Mouse (Mus musculus): Measurements from ENCODE around the gene Arfgap1. TPM values are rescaled to one million over a fixed set of nuclear protein-coding genes. Genes with fewer than 3 reads are reported as not detected.
A peak's percentile ranks its signal among the peaks of the same experiment; 100 is the strongest.

Arfgap1 gene
- polyA plus RNA-seq (2016; fragmentation: Nextera tagmentation; extraction: Ambion mirVana): 87.0 and 88.0 TPM in 2 replicates

GRCm38 (mm10) chr2:180967010-180967763, at the start of gene Arfgap1:
TSS of gene Arfgap1 (plus strand) at chr2:180967225.
- under 1% methylated on average over 57 of the region's 57 CpGs for WGBS
- peak; percentile 92 for ATAC-seq (ENCODE audit: insufficient number of reproducible peaks, low FRiP score)
- peak within 1 kb of the TSS; percentile 92 for H3K4me3 ChIP-seq
- peaks cover 40% of the 10 kb centered on the region for H3K4me1 ChIP-seq (replicated peaks)
- H3K4me2 ChIP-seq: peak within 1 kb of the TSS; percentile 78
- H3K36me3 ChIP-seq: peaks cover 32% of the 10 kb centered on the region
- H3K9ac ChIP-seq: peak within 1 kb of the TSS; percentile 98
- peak within 1 kb of the TSS; percentile 87 for H3K27ac ChIP-seq (ENCODE audit: poor library complexity, severe bottlenecking)
- no peaks in the 10 kb centered on the region for H3K27me3 ChIP-seq (replicated peaks)
- no peaks in the 10 kb centered on the region for H3K9me3 ChIP-seq (replicated peaks)

GRCm38 (mm10) chr2:180919913-180920809, 46.9 kb upstream of the Arfgap1 start:
- Histone ChIP-seq H3K36me3 (peaks cover 30% of the 10 kb centered on the region), H3K9ac (peak overlapping the region; percentile 98), H3K27ac (ENCODE audit: poor library complexity, severe bottlenecking) (peak overlapping the region; percentile 82), H3K4me3 (peak overlapping the region; percentile 96), H3K4me1 (replicated peaks) (peaks cover 21% of the 10 kb centered on the region), H3K27me3 (replicated peaks) (no peaks in the 10 kb centered on the region; the same call in 1 of the 2 replicates), H3K9me3 (replicated peaks) (no peaks in the 10 kb centered on the region), H3K4me2 (peak overlapping the region; percentile 85)
- peak; percentile 48 for ATAC-seq (ENCODE audit: insufficient number of reproducible peaks, low FRiP score)
- WGBS: under 1% methylated on average over 61 of the region's 61 CpGs

DNA sequence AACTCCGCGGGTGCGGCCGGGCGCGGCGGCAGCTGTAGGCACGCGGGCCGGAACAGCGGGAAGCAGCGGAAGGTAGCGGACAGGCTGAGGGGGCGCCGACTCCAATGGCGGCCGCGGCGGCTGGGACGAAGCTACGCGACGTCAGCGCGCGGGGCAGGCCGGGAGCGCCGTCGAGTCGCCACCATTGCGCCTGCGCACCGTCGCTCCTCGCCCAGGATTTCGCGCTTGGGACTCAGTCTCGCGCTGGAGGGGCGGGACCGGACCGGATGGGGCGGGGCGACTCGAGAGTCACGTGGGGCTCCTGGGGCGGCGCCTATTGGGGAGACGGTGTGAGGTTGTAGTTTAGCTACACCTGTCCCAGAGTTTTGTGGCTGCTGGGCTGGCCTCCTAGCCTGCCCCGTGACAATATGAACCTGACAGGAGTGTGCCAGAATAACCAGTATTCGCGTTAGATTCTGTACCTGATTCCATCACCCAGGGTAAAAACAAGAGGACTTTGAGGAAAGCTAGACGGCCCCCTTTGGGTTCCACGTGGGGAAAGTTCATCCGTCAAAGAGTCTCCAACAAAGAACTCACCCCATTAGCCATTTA, 46.1 kb upstream of the Arfgap1 start, which contains the start of gene Ythdf1:
Gene Ythdf1, minus strand, starts transcription at position 140 of the 591 bp plus-strand sequence.
- Histone ChIP-seq H3K27ac (ENCODE audit: poor library complexity, severe bottlenecking) (peak within 1 kb of the TSS; percentile 82), H3K27me3 (replicated peaks) (no peaks in the 10 kb centered on the region; the same call in 1 of the 2 replicates), H3K9me3 (replicated peaks) (no peaks in the 10 kb centered on the region), H3K9ac (peak within 1 kb of the TSS; percentile 98), H3K36me3 (peaks cover 23% of the 10 kb centered on the region), H3K4me1 (replicated peaks) (peaks cover 15% of the 10 kb centered on the region), H3K4me2 (peak within 1 kb of the TSS; percentile 85), H3K4me3 (peak within 1 kb of the TSS; percentile 96)
- under 1% methylated on average over 56 of the region's 56 CpGs for WGBS
- ATAC-seq (ENCODE audit: insufficient number of reproducible peaks, low FRiP score): peak; percentile 98

DNA sequence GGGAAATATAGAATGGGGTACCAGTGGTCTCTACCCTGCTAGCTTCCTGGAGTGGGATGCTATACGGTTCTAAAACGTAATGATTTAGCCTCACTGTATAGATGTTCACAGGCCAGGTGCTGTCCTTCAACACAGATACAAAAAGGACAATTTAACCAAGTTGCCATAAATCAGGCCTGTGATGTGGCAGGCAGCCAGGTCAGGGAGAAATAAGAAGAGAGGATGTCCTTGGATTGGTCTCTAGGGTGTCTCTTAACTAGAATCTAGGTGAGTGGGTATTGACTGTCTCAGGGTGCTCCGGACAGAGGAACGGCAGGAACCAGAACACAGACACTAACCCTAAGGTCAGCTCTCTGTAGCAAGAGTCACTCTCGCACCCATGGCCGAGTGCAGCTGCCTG, 44.3 kb upstream of the Arfgap1 start:
- no peak overlapping the region for H3K27ac ChIP-seq (ENCODE audit: poor library complexity, severe bottlenecking)
- H3K9me3 ChIP-seq (replicated peaks): no peaks in the 10 kb centered on the region
- H3K4me3 ChIP-seq: no peak overlapping the region
- ATAC-seq (ENCODE audit: insufficient number of reproducible peaks, low FRiP score): no peak
- H3K4me2 ChIP-seq: no peak overlapping the region
- 82% methylated on average over 6 of the region's 6 CpGs for WGBS
- H3K9ac ChIP-seq: no peak overlapping the region
- H3K36me3 ChIP-seq: peaks cover 9% of the 10 kb centered on the region
- H3K27me3 ChIP-seq (replicated peaks): no peaks in the 10 kb centered on the region; the same call in 1 of the 2 replicates
- peaks cover 10% of the 10 kb centered on the region for H3K4me1 ChIP-seq (replicated peaks)

GRCm38 (mm10) chr2:180925176-180925575, 41.8 kb upstream of the Arfgap1 start:
- H3K4me2 ChIP-seq: no peak overlapping the region
- H3K4me3 ChIP-seq: no peak overlapping the region
- 7% methylated on average over 4 of the region's 4 CpGs for WGBS
- H3K4me1 ChIP-seq (replicated peaks): peaks cover 7% of the 10 kb centered on the region; the same call in 1 of the 2 replicates
- H3K27me3 ChIP-seq (replicated peaks): no peaks in the 10 kb centered on the region; the same call in 1 of the 2 replicates
- ATAC-seq (ENCODE audit: insufficient number of reproducible peaks, low FRiP score): no peak
- H3K36me3 ChIP-seq: no peaks in the 10 kb centered on the region
- no peak overlapping the region for H3K27ac ChIP-seq (ENCODE audit: poor library complexity, severe bottlenecking)
- no peak overlapping the region for H3K9ac ChIP-seq
- no peaks in the 10 kb centered on the region for H3K9me3 ChIP-seq (replicated peaks)

DNA sequence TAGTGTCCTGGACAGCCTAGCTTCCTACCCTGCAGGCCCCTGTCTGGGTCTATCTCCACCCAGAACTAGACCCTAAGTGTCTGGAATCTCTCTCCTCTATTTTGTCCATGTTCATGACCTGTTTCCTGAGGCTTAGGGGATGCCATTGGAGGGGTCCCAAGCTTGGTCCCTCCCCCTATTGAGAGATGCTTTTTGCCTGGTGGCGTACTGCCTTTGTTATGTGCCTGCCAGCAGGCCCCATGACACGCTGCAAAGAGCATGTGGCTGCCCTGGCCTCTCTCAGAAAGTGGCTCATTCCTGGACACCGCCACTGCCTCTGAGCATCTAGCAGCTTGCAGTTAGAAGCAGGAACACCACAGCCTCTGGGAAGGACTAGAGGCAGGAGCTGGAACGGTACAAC, 38.3 kb upstream of the Arfgap1 start, which contains the start of gene Birc7:
Gene Birc7, plus strand, starts transcription at position 301 of the 400 bp plus-strand sequence.
- Histone ChIP-seq H3K4me3 (no peak within 1 kb of the TSS), H3K36me3 (no peaks in the 10 kb centered on the region), H3K9ac (no peak within 1 kb of the TSS; the same call in 1 of the 2 replicates), H3K27ac (ENCODE audit: poor library complexity, severe bottlenecking) (no peak within 1 kb of the TSS), H3K27me3 (replicated peaks) (peaks cover 15% of the 10 kb centered on the region; the same call in 1 of the 2 replicates), H3K4me2 (no peak within 1 kb of the TSS), H3K9me3 (replicated peaks) (no peaks in the 10 kb centered on the region), H3K4me1 (replicated peaks) (peaks cover 5% of the 10 kb centered on the region; the same call in 1 of the 2 replicates)
- no peak for ATAC-seq (ENCODE audit: insufficient number of reproducible peaks, low FRiP score)
- 46% methylated on average over 4 of the region's 4 CpGs for WGBS

GRCm38 (mm10) chr2:180932418-180932817, 34.6 kb upstream of the Arfgap1 start:
- Histone ChIP-seq H3K27ac (ENCODE audit: poor library complexity, severe bottlenecking) (no peak overlapping the region), H3K9me3 (replicated peaks) (no peaks in the 10 kb centered on the region), H3K9ac (no peak overlapping the region), H3K4me2 (no peak overlapping the region), H3K36me3 (no peaks in the 10 kb centered on the region), H3K4me1 (replicated peaks) (peaks cover 5% of the 10 kb centered on the region; the same call in 1 of the 2 replicates), H3K27me3 (replicated peaks) (0 out of 2 replicates have a peak, but pooled peaks cover 19% of the 10 kb centered on the region), H3K4me3 (no peak overlapping the region)
- ATAC-seq (ENCODE audit: insufficient number of reproducible peaks, low FRiP score): no peak
- WGBS: 74% methylated on average over 1 of the region's 1 CpGs

DNA sequence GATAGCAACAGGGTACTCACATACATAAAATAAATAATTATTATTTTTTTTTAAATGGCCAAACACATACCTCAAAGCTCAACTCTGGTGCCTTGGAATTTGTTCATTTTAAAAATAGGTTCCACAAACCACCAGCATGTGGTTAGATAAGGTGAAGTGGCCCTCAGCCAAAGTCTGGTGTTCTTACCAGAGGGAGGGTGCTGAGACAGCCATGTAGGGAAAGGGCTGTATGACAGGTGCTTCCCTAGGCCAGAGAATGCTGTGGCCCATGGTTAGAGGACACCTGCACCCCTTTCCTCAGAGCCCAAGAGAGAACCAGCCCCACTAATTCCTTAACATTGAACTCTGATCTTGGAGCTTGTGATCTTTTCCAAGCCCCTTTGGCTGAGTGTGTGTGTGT, 26.8 kb upstream of the Arfgap1 start:
- Histone ChIP-seq H3K9ac (no peak overlapping the region), H3K36me3 (no peaks in the 10 kb centered on the region), H3K9me3 (replicated peaks) (no peaks in the 10 kb centered on the region), H3K27me3 (replicated peaks) (0 out of 2 replicates have a peak, but pooled peaks cover 6% of the 10 kb centered on the region), H3K27ac (ENCODE audit: poor library complexity, severe bottlenecking) (no peak overlapping the region), H3K4me3 (no peak overlapping the region), H3K4me2 (no peak overlapping the region), H3K4me1 (replicated peaks) (peaks cover 11% of the 10 kb centered on the region)
- ATAC-seq (ENCODE audit: insufficient number of reproducible peaks, low FRiP score): no peak

GRCm38 (mm10) chr2:180941869-180942268, 25.2 kb upstream of the Arfgap1 start:
- ATAC-seq (ENCODE audit: insufficient number of reproducible peaks, low FRiP score): peak; percentile 66; the same call in 1 of the 2 replicates
- H3K27ac ChIP-seq (ENCODE audit: poor library complexity, severe bottlenecking): peak overlapping the region; percentile 48; the same call in 1 of the 2 replicates
- no peaks in the 10 kb centered on the region for H3K36me3 ChIP-seq
- 0 out of 2 replicates have a peak, but pooled peaks cover 6% of the 10 kb centered on the region for H3K27me3 ChIP-seq (replicated peaks)
- H3K4me1 ChIP-seq (replicated peaks): peaks cover 11% of the 10 kb centered on the region
- no peak overlapping the region for H3K4me2 ChIP-seq
- H3K9ac ChIP-seq: no peak overlapping the region
- no peaks in the 10 kb centered on the region for H3K9me3 ChIP-seq (replicated peaks)
- no peak overlapping the region for H3K4me3 ChIP-seq

DNA sequence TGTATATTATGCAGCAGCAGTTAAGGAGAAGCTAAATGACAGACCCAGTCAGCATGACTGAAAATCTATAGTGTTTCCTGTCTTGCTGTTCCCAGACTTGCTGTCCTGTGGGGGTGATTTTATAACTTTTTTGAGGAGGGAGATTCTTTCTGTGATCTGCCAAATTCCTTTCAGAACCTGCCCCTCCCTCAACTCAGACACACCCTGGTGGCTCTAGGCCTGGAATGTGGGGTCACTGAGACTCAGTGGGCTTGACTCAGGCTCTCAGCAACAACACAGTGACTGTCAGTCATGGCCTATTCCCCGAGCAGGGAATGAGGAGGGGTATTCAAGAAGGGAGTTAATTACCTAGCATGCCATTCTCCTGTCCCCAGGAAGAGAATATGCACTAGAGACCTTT, 17.1 kb upstream of the Arfgap1 start:
- Histone ChIP-seq H3K4me2 (no peak overlapping the region), H3K9me3 (replicated peaks) (no peaks in the 10 kb centered on the region), H3K4me1 (replicated peaks) (peaks cover 33% of the 10 kb centered on the region), H3K4me3 (no peak overlapping the region), H3K9ac (no peak overlapping the region), H3K27ac (ENCODE audit: poor library complexity, severe bottlenecking) (no peak overlapping the region), H3K36me3 (no peaks in the 10 kb centered on the region), H3K27me3 (replicated peaks) (peaks cover 21% of the 10 kb centered on the region)
- 47% methylated on average over 1 of the region's 1 CpGs for WGBS
- no peak for ATAC-seq (ENCODE audit: insufficient number of reproducible peaks, low FRiP score)
